Mouse (Mus musculus) midbrain, embryonic 10.5 days (tissue): ENCODE measurements at regions not wholly inside any gene's neighbourhood (a gene's known extent, or its start where the extent isn't known, plus 50 kb on each side); places are given as distances from the start of the nearest gene placed in this dataset.

ENCODE experiments used
- DNase-seq: peaks from one replicate; pipeline ENCODE4 v3.0.0-alpha.2; 2017; ENCODE audit warnings: low spot score
- H3K27ac ChIP-seq: fragments of 300-500 bp; sonication (generic); replicated peaks from 2 replicates; pipeline ENCODE4 v1.5.1; 2016; ENCODE audit warnings: mild to moderate bottlenecking
- H3K27me3 ChIP-seq: fragments of 300-500 bp; sonication (generic); 2 replicates; pipeline ENCODE4 v1.6.1; 2016; ENCODE audit warnings: low read depth, mild to moderate bottlenecking; ENCODE audit not compliant: poor library complexity, severe bottlenecking
- H3K36me3 ChIP-seq: fragments of 300-500 bp; sonication (generic); 2 replicates; pipeline ENCODE4 v1.6.1; 2016; ENCODE audit warnings: mild to moderate bottlenecking, moderate library complexity
- H3K4me1 ChIP-seq: fragments of 300-500 bp; sonication (generic); 2 replicates; pipeline ENCODE4 v1.6.1; 2016
- H3K4me3 ChIP-seq: fragments of 300-500 bp; sonication (generic); 2 replicates; pipeline ENCODE4 v1.5.1; 2016; ENCODE audit warnings: mild to moderate bottlenecking, moderate library complexity
- H3K9me3 ChIP-seq: fragments of 300-500 bp; sonication (generic); replicated peaks from 2 replicates; pipeline ENCODE4 v1.6.1; 2016; ENCODE audit warnings: mild to moderate bottlenecking
- WGBS: fragments of 180-500 bp; shearing (Covaris S2); methylation state at CpG from one replicate; pipeline ENCODE4 v1.1.7; 2016; 5-methylcytosine and 5-hydroxymethylcytosine counted together

DNA sequence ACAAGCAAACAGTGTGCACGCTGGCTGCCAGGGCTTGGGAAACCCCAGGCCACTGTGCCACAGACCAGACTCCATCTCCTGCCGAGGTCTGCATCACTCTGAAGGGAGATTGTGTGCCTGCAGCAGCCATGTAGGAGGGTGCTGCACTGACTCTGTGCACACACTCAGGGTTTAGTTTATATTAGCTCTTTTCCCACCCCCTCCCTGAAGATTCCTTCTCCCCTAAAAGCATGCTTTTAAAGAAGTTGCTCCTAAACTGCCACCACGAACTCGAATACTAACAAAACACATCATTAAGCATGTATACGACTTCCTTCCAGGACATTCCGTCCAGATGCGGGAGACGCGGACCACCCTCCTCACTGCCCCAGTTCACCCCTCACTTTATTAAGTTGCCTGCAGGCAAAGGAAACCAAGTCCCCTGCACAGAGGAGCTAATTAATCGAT is 92.4 kb downstream of the Ets2 start:
- no peaks in the 10 kb centered on the region for H3K36me3 ChIP-seq
- H3K4me1 ChIP-seq = peaks cover 10% of the 10 kb centered on the region
- H3K9me3 ChIP-seq = no peaks in the 10 kb centered on the region
- H3K27ac ChIP-seq = no peak overlapping the region
- H3K4me3 ChIP-seq = no peak overlapping the region
- H3K27me3 ChIP-seq = no peaks in the 10 kb centered on the region
- DNase-seq = no peak
- WGBS = 87% methylated on average over 10 of the region's 10 CpGs

DNA sequence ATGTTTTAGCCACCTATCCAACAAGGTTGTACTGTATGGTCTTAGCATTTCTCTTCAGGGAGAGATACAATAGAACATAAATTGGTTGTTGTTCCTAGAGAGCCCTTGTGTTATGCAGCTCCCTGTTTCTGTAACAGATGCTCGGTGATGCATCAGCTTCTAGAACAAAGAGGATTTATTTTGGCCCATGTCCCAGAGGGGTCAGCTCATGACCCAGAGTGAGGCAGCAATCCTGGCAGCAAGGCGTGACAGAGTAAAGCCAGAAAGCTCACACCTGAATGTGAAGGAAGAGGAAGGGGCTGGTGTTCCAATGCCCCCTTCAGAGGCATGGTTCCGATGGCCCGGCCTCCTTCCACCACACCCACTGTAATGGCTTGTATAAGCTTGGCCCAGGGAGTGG is 88.8 kb downstream of the Ets2 start:
- Histone ChIP-seq H3K9me3 (no peaks in the 10 kb centered on the region), H3K27ac (no peak overlapping the region), H3K27me3 (no peaks in the 10 kb centered on the region), H3K4me3 (no peak overlapping the region), H3K4me1 (no peaks in the 10 kb centered on the region), H3K36me3 (no peaks in the 10 kb centered on the region)
- whole genome bisulfite sequencing = 90% methylated on average over 4 of the region's 4 CpGs
- DNase-seq = no peak

DNA sequence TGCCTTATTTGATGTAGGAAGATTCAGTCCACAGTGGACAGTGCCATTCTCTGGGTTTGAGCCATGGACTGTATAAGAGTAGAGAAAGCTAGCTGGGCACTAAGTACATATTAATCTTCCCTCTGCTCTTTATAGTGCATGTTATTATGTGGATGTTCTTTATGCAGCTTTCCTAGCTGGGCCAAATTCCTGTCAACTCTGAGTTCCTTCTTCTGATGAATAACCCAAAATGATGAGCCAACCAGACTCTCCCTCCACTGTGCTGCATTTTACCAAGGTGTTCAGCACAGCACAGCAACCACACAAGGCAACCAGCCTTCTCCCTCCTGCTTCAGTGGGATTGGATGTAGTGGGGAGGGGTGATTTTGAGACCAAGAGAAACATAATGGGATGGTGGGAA is 87.7 kb downstream of the Ets2 start:
- no peaks in the 10 kb centered on the region for H3K27me3 ChIP-seq
- H3K4me1 ChIP-seq = no peaks in the 10 kb centered on the region
- H3K4me3 ChIP-seq = no peak overlapping the region
- H3K27ac ChIP-seq = no peak overlapping the region
- no peak for DNase-seq
- no peaks in the 10 kb centered on the region for H3K9me3 ChIP-seq
- H3K36me3 ChIP-seq = no peaks in the 10 kb centered on the region

DNA sequence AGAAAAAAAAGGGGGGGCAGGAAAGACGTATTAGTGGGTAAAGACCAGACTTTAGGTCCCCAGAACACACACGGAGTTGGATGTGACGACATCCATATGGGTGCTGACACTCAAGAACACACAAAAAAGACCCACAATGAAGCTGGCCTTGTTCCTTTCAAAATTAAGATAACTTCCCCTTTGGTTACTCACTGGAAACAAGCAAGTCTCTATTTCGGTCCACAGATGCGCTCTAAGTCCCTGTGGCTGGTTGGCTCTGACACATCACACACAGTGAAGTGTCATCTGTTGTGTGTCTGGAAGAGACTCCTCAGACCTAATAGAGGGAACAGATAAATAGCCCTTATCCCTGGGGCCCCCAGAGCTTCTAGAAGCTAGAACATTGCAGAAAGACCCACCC is 79.8 kb downstream of the Ets2 start:
- no peaks in the 10 kb centered on the region for H3K4me1 ChIP-seq
- H3K36me3 ChIP-seq = no peaks in the 10 kb centered on the region
- WGBS = 93% methylated on average over 5 of the region's 5 CpGs
- no peak for DNase-seq
- H3K4me3 ChIP-seq = no peak overlapping the region
- H3K27me3 ChIP-seq = no peaks in the 10 kb centered on the region
- H3K27ac ChIP-seq = no peak overlapping the region
- no peaks in the 10 kb centered on the region for H3K9me3 ChIP-seq

DNA sequence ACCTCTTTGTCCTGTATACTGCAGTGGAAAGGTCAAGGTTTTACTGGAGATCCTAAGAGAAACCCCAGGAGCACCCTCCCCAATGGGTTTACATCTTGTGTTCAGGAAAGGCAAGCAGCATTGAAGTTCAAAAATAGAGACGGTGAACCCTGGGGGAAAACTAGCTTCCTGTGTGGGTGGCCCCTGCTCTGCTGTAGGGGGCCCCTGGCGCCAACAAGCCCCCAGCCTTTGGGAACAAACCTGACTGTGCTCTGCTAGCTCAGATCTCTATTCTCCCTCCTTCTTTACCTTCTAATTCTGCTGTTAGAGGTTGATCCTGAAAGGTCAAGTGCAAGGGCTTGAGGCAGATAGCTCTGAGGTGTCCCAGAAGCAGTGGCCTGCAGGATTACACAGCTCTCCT is 78.6 kb downstream of the Ets2 start:
- Histone ChIP-seq H3K27me3 (no peaks in the 10 kb centered on the region), H3K4me3 (no peak overlapping the region), H3K9me3 (no peaks in the 10 kb centered on the region), H3K4me1 (no peaks in the 10 kb centered on the region), H3K36me3 (no peaks in the 10 kb centered on the region), H3K27ac (no peak overlapping the region)
- 81% methylated on average over 2 of the region's 2 CpGs for WGBS
- no peak for DNase-seq

DNA sequence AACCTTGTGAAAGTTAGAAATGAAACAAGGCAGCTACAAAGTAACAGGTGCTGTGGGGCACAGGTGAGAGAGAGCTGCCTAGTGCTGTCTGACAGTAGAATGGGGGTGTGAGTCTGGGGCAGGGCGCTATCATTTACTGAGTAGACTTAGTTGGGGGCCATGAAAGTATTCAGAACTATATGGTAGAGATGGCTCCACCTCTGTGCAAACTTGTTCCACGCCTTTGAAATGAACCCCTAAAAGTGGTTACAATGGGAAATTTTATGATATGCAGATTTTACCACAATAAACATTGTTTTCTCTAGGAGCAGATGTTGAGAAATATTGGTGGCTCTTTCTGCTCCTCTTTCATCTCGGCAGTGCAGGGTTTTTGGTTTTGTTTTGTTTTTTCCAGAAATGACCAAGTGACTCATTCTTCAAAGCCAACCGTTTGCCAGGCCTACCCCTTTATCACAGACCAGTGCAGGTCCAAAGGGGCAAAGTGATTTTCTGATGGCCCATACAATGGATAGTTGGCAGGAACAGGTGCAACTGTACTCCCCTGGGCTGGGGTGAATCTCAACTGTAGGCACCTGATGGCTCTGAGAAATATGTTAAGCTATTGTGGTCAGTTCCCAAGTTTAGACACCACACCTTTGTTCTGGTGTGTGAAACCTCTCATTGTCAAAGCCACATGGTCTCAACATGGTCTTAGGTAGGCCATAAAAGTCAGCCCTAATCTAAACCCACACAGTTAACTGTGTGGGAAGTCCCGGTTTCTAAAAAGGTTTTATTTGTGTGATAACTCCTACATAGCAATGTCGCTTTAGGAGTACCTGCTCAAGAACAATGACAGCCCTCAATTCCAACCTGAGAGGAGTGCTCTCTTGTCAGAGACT is 77.2 kb downstream of the Ets2 start:
- no peaks in the 10 kb centered on the region for H3K27me3 ChIP-seq
- no peak overlapping the region for H3K27ac ChIP-seq
- DNase-seq = no peak
- no peak overlapping the region for H3K4me3 ChIP-seq
- no peaks in the 10 kb centered on the region for H3K9me3 ChIP-seq
- no peaks in the 10 kb centered on the region for H3K36me3 ChIP-seq
- WGBS = 89% methylated on average over 6 of the region's 6 CpGs
- H3K4me1 ChIP-seq = no peaks in the 10 kb centered on the region

DNA sequence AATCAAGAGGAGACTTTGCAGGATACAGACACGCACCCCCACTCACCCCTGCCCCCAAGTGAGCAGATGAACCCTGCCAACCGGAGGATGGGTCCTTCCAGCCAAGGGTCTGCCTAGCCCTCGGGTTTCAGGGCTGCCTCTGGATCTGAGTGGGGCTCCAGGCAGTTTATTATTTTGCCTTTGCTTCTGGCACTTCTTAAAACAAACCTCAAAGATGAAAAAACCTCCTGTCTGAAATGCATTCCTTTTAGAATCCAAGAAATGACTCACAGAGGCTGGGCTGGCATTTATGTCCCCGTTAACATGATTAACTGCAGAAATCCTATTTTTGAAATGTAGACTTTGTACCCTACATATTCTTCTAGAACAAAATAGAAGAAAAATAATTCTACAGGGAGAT is 76.3 kb downstream of the Ets2 start:
- WGBS = 81% methylated on average over 4 of the region's 4 CpGs
- no peaks in the 10 kb centered on the region for H3K4me1 ChIP-seq
- no peaks in the 10 kb centered on the region for H3K36me3 ChIP-seq
- no peaks in the 10 kb centered on the region for H3K27me3 ChIP-seq
- no peak for DNase-seq
- no peaks in the 10 kb centered on the region for H3K9me3 ChIP-seq
- H3K27ac ChIP-seq = no peak overlapping the region
- no peak overlapping the region for H3K4me3 ChIP-seq

DNA sequence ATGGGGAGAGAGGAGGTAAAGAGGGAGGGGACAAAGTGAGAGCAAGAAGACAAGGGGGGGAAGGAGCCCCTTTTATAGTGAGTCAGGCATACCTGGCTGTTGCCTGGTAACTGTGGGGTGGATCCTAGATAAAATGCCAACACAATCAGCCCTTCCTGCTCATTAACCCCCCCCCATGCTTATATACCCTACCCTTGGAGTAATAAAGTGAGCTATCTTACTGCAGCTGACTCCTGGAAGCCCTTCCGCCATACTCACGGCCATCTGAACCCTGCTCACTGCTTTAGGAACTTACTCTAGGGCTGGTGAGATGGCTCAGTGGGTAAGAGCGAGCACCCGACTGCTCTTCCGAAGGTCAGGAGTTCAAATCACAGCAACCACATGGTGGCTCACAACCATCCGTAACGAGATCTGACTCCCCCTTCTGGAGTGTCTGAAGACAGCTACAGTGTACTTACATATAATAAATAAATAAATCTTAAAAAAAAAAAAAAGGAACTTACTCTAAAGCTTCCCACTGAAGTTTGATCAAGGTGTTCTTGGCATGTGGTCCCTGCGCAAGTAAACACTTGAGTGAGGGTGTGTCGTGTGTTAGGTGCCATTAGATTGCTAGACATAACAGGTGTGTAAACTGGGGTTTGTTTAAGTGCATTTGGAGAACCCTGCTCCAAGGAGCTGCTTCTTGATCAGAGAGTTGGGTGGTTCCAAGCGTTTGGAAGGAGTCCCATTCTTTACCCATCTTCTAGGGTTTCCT is 74.9 kb downstream of the Ets2 start:
- no peaks in the 10 kb centered on the region for H3K9me3 ChIP-seq
- no peaks in the 10 kb centered on the region for H3K27me3 ChIP-seq
- no peaks in the 10 kb centered on the region for H3K36me3 ChIP-seq
- H3K27ac ChIP-seq = no peak overlapping the region
- no peak for DNase-seq
- 90% methylated on average over 10 of the region's 10 CpGs for WGBS
- H3K4me3 ChIP-seq = no peak overlapping the region
- no peaks in the 10 kb centered on the region for H3K4me1 ChIP-seq

DNA sequence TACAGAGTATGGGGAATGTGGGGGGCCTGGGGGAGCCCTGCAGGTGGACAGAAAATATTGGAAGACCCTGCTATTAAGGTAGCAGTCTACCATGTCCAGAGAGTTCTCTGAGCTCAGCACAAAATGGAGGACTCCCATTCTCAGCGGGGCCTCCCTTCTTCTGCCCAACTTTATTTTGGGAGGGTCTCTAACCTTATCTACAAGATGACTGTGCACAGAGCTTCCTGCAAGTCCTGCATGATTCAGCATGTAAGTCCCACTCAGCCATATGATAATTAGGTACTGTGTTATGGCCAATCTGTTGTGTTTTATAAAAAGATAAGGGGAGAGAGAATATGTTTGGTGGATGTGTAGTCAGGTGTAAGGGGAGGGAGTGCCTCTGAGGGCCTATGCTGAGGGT is 74.1 kb downstream of the Ets2 start:
- no peak overlapping the region for H3K4me3 ChIP-seq

DNA sequence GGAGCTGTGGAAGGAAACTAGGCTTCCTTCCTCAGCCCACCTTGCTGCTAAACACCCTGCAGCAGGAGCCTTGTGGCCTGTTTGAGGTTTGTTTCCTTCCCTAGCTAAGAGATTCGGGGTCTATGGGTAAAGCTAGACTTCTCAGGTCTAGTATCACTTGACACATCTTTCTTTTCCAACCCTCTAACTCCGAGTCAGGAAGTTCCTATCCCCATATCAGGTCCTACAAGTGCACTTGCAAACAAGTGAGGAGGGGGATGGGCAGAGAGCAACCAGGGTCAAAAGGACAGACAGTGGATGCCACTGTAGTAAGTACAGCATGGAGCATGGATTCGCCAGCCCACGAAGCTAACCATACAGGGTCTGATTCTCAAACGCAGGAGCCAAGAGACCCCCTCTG is 73.5 kb downstream of the Ets2 start:
- DNase-seq = no peak
- WGBS = 83% methylated on average over 5 of the region's 5 CpGs
- Histone ChIP-seq H3K4me3 (no peak overlapping the region), H3K36me3 (no peaks in the 10 kb centered on the region), H3K9me3 (no peaks in the 10 kb centered on the region), H3K27ac (no peak overlapping the region), H3K27me3 (no peaks in the 10 kb centered on the region), H3K4me1 (peaks cover 2% of the 10 kb centered on the region; the same call in 1 of the 2 replicates)

More for the DNA sequence above, 74.1 kb downstream of the Ets2 start:
- no peak overlapping the region for H3K27ac ChIP-seq
- H3K4me1 ChIP-seq = no peaks in the 10 kb centered on the region
- DNase-seq = no peak
- no peaks in the 10 kb centered on the region for H3K27me3 ChIP-seq
- 95% methylated on average over 1 of the region's 1 CpGs for WGBS
- H3K36me3 ChIP-seq = no peaks in the 10 kb centered on the region
- no peaks in the 10 kb centered on the region for H3K9me3 ChIP-seq

DNA sequence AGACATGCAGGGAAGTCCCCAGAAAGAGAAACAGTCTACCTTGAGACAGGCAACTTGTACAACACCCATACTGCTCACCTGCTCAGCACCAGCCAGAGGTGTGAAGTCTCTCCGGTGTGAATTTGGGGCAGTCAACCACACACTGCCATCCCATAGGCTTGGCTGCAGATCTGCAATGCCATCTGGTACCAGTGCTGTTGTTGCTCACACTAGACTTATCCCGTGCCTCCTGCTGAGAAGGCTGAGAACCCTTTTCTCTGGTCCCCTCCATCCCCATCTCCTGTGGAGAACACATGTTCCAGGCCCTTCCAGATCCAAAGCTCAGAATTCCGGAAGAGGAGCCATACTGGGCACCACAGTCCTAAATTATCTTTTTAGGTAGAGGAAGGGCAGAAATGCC is 71.3 kb downstream of the Ets2 start:
- Histone ChIP-seq H3K36me3 (no peaks in the 10 kb centered on the region), H3K9me3 (no peaks in the 10 kb centered on the region), H3K4me1 (peaks cover 11% of the 10 kb centered on the region), H3K27me3 (no peaks in the 10 kb centered on the region), H3K4me3 (no peak overlapping the region), H3K27ac (no peak overlapping the region)
- DNase-seq = no peak
- 83% methylated on average over 3 of the region's 3 CpGs for WGBS
